Mouse (Mus musculus): ENCODE results near the gene Tmem44.

Tmem44 gene

GRCm38 (mm10) chr16:30554109-30554508 lies 3.5 kb upstream of the Tmem44 start:
- DNase-seq (ENCODE audit: low read depth in 1 of 2, low spot score in 2 of 2): no peak

GRCm38 (mm10) chr16:30552621-30553338 lies 2.1 kb upstream of the Tmem44 start:
- no peak for DNase-seq (ENCODE audit: low read depth in 1 of 2, low spot score in 2 of 2)

- DNase-seq (ENCODE audit: low read depth in 1 of 2, low spot score in 2 of 2): peak; percentile 16 to 52
Observed at GRCm38 (mm10) chr16:30549966-30550747, 485 bp downstream of the Tmem44 start.

GRCm38 (mm10) chr16:30549516-30549915 lies 1.1 kb downstream of the Tmem44 start:
- DNase-seq (ENCODE audit: low read depth in 1 of 2, low spot score in 2 of 2): no peak

GRCm38 (mm10) chr16:30548291-30548690 lies 2.4 kb downstream of the Tmem44 start:
- DNase-seq (ENCODE audit: low read depth in 1 of 2, low spot score in 2 of 2): no peak

- DNase-seq (ENCODE audit: low read depth in 1 of 2, low spot score in 2 of 2): no peak
Observed at GRCm38 (mm10) chr16:30544693-30545092, 5.9 kb downstream of the Tmem44 start.

GRCm38 (mm10) chr16:30543386-30543785 lies 7.3 kb downstream of the Tmem44 start:
- DNase-seq (ENCODE audit: low read depth in 1 of 2, low spot score in 2 of 2): no peak

- no peak for DNase-seq (ENCODE audit: low read depth in 1 of 2, low spot score in 2 of 2)
Observed at GRCm38 (mm10) chr16:30542826-30543225, 7.8 kb downstream of the Tmem44 start.

GRCm38 (mm10) chr16:30540107-30541001 lies 10.3 kb downstream of the Tmem44 start:
- DNase-seq (ENCODE audit: low read depth in 1 of 2, low spot score in 2 of 2): no peak

GRCm38 (mm10) chr16:30539433-30539832 lies 11.2 kb downstream of the Tmem44 start:
- no peak for DNase-seq (ENCODE audit: low read depth in 1 of 2, low spot score in 2 of 2)

GRCm38 (mm10) chr16:30535075-30535474 lies 15.6 kb downstream of the Tmem44 start:
- DNase-seq (ENCODE audit: low read depth in 1 of 2, low spot score in 2 of 2): no peak

GRCm38 (mm10) chr16:30533592-30533991 lies 17.1 kb downstream of the Tmem44 start:
- no peak for DNase-seq (ENCODE audit: low read depth in 1 of 2, low spot score in 2 of 2)

GRCm38 (mm10) chr16:30532929-30533328 lies 17.7 kb downstream of the Tmem44 start:
- no peak for DNase-seq (ENCODE audit: low read depth in 1 of 2, low spot score in 2 of 2)

GRCm38 (mm10) chr16:30531761-30532406 lies 18.8 kb downstream of the Tmem44 start:
- peak in 1 of 2 experiments; percentile 40 for DNase-seq (ENCODE audit: low read depth in 1 of 2, low spot score in 2 of 2)

- DNase-seq (ENCODE audit: low read depth in 1 of 2, low spot score in 2 of 2): no peak
Observed at GRCm38 (mm10) chr16:30530815-30531214, 19.8 kb downstream of the Tmem44 start.

GRCm38 (mm10) chr16:30528386-30528785 lies 22.3 kb downstream of the Tmem44 start:
- no peak for DNase-seq (ENCODE audit: low read depth in 1 of 2, low spot score in 2 of 2)

- no peak for DNase-seq (ENCODE audit: low read depth in 1 of 2, low spot score in 2 of 2)
Observed at GRCm38 (mm10) chr16:30527889-30528288, 22.8 kb downstream of the Tmem44 start.

GRCm38 (mm10) chr16:30525756-30526155 lies 24.9 kb downstream of the Tmem44 start:
- no peak for DNase-seq (ENCODE audit: low read depth in 1 of 2, low spot score in 2 of 2)

- no peak for DNase-seq (ENCODE audit: low read depth in 1 of 2, low spot score in 2 of 2)
Observed at GRCm38 (mm10) chr16:30524481-30524880, 26.2 kb downstream of the Tmem44 start.

GRCm38 (mm10) chr16:30522253-30522940 lies 28.2 kb downstream of the Tmem44 start:
- DNase-seq (ENCODE audit: low read depth in 1 of 2, low spot score in 2 of 2): no peak

All from monocyte, adult 2 months (primary cell).